Mouse (Mus musculus) mesoderm, embryonic 11.5 days (tissue): ENCODE results near the gene Clec4a1.

Experiments
- DNase-seq: peaks from one replicate; pipeline ENCODE4 v3.0.0-alpha.2; 2012; ENCODE audit warnings: low read depth, low spot score

Gene Clec4a1

DNA sequence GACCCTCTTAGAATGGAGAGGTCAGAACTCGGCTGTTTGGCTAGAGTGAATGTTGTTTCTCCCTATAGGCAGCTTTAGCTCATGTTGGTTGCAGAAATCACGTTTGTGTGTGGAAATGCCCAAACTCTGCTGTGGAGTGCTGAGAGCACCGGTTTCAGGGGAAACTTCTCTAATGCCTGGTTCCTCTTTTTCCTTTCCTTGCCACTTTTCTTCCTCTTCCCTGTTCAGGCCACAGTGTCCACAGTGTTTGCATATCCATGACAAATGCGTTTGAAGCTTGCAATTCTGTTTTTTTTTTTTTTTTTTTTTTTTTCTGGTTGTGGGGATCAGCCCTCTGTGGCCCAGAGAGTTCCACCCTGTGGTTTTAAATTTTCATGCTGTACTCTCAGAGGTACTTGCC lies at the start of gene Clec4a1:
Gene Clec4a1 (plus strand): TSS at position 398 of the 400 bp plus-strand sequence.
- no peak for DNase-seq

GRCm38 (mm10) chr6:122872800-122873199 lies 48.8 kb upstream of the Clec4a1 start:
- DNase-seq: no peak

GRCm38 (mm10) chr6:122873871-122874719 lies 47.6 kb upstream of the Clec4a1 start, which contains the start of gene Necap1:
TSS of gene Necap1 (plus strand) at chr6:122874474.
- peak; percentile 97 for DNase-seq

DNA sequence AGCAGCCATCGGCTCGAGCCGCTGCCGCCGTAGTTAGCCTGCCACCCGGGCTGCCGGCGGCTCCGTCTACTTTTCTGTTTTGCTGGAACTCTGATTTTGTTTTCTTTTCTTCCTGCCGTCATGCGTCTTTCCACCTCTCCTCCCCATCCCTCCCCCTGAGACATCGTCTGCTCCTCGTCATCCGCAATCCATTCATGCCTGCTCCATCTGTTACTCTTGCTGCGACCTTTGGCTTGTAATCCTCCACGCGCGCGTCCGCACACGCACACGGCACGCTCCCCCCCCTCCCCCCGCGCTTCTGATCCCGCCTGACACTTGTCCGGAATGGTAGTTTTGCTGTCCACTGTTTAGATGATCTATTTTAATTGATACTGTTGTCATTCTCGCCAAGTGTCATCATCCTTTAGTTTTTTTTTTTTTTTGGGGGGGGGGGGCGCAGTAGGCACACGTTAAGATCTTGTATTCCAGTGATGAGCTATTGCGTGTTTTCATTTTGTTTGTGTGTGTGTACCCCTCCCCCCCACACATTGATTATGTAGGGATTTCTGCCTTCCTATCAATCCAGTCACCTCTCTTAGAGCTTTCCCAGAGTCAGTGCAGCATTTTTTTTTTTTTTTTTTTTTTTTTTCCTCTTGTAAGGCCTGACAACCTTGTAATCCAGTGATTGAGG lies 46.8 kb upstream of the Clec4a1 start:
- DNase-seq: peak; percentile 57

- no peak for DNase-seq
These were observed 42.4 kb upstream of the Clec4a1 start for GRCm38 (mm10) chr6:122879141-122879735.

- DNase-seq: no peak
These were observed 41.7 kb upstream of the Clec4a1 start for GRCm38 (mm10) chr6:122879781-122880505.

DNA sequence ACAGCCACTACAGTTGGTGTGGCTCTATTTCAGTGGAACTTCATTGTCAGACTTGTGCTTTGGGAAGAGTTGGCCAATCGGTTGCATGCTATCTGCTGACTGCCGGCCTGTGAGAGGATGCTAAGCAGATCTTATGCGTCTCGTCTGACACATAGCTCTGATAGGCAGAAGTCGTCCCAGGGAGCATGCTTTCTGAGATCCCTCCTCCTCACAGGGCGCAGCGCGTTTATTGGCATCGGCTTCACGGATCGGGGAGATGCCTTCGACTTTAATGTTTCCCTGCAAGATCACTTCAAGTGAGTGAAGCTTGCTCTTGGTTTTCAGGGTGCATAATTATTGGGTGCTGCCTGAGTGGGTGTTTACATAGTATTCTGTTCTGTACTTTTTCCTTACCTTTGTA lies 40.4 kb upstream of the Clec4a1 start:
- no peak for DNase-seq

GRCm38 (mm10) chr6:122883603-122884002 lies 38.0 kb upstream of the Clec4a1 start:
- no peak for DNase-seq

GRCm38 (mm10) chr6:122889599-122889998 lies 32.0 kb upstream of the Clec4a1 start:
- DNase-seq: no peak

DNA sequence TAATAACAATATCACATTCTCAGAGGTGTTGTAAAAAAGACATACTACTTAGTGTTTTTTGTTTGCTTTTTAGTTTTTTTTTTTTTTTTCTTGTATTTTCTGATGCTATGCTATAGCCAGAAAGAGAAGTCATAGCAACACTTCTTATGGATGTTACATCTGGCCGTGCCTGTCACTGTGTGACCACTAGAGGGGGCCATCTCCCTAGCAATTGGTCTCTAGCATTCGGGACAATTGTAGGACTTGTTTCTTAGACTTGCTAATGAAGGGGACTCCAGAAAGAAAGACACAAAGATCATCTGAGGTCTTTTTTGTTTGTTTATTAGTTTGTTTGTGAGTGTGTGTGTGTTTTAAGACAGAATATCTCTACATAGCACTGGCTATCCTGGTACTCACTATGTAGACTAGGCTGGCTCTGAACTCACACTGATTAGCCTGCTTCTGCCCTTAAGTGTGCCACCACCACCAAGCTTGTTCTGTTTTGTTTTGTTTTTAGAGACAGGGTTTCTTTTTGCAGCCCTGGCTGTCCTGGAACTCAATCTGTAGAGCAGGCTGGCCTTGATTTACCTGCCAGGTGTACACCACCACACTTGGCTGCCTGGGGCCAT lies 29.1 kb upstream of the Clec4a1 start:
- peak; percentile 70 for DNase-seq

- DNase-seq: peak; percentile 8
These were observed 1.7 kb upstream of the Clec4a1 start for GRCm38 (mm10) chr6:122919922-122920321.

DNA sequence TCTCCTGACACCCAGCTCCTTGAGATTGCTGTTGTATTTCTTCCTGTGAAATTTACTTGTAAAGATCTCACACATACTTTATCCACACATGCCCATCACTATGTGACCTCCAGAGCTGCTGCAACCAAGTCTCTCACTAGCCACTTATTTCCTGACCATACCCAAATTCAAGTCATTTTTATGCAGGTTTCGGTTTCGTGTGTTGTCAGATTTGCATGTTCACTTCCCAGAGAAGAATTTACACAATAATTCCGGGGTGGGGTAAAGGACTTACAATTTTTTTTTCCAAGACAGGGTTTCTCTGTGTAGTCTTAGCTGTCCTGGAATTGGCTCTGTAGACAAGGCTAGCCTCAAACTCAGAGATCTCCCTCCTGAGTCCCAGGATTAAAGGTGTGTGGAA lies 13.2 kb downstream of the Clec4a1 start:
- no peak for DNase-seq

GRCm38 (mm10) chr6:122939618-122940017 lies 18.0 kb downstream of the Clec4a1 start:
- DNase-seq: no peak

- no peak for DNase-seq
These were observed 25.1 kb downstream of the Clec4a1 start for GRCm38 (mm10) chr6:122946760-122947159.

GRCm38 (mm10) chr6:122952401-122952800 lies 30.8 kb downstream of the Clec4a1 start, which contains the start of gene Clec4a3:
TSS of gene Clec4a3 (plus strand) at chr6:122952515.
- DNase-seq: no peak

DNA sequence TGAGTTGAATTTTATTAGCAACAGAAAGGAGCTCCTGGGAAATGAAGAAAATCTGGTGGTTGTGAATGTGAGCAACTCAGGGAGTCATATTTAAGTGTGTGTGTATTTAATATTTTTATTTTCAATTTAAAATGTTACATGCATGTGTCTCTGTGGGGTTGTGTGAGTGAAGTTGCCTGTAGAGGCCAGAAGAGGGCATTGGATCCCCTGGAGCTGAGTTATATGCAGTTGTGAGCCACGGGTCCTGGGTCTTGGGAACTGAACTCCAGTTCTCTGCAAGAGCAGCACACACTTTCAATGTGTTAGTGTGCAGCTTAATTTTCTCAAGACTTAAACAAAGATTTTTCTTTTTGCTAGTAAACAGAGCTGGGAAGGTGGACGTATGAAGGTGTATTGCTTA lies 42.9 kb downstream of the Clec4a1 start:
- no peak for DNase-seq

- no peak for DNase-seq
These were observed 47.4 kb downstream of the Clec4a1 start for GRCm38 (mm10) chr6:122969048-122969447.
